Mouse (Mus musculus): ENCODE data around the gene Clic4. TPM values are rescaled to one million over a fixed set of nuclear protein-coding genes. Genes with fewer than 3 reads are reported as not detected.
"Not testable (repeated sequence)": the region's sequence is repeated elsewhere in the genome, so short reads cannot be mapped to it uniquely, and the experiment has no call there.

Gene Clic4
- polyA plus RNA-seq, 1 experiment from 2014 or later, result 56.1 TPM

DNA sequence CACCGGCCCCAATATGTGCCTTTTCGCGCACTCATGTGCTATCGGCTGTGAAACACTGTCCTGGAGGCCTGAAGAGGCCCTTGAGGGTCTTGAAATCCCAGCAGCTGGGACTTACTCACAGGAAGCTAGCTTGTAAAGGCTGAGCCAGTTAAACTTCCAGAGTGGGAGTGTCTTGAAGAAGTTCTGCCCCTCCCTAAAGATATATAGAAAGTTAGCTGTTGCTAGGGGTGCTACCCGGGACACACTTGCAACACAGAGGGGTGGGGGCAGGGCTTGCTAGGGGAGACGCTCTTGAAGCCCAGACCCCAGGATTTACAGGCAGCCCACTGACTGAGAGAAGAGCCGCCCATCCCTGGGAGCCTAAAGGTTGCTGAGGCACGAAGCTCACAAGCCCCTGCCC lies 12.8 kb upstream of the Clic4 start:
- 63% methylated on average over 8 of the region's 8 CpGs for WGBS
- Histone ChIP-seq H3K9me3 (ENCODE audit: control insufficient read depth, low read length) (no peaks in the 10 kb centered on the region), H3K36me3 (ENCODE audit: control insufficient read depth, insufficient read depth, low read length) (no peaks in the 10 kb centered on the region), H3K4me3 (ENCODE audit: low read length) (no peak overlapping the region), H3K4me1 (ENCODE audit: control insufficient read depth, insufficient read depth, low read depth, low read length) (no peaks in the 10 kb centered on the region; the same call in 1 of the 2 replicates), H3K27me3 (replicated peaks; ENCODE audit: control insufficient read depth, insufficient read depth, low read length) (no peaks in the 10 kb centered on the region), H3K27ac (ENCODE audit: low read depth, low read length) (no peak overlapping the region), H3K4me2 (ENCODE audit: low read length) (no peak overlapping the region), H3K9ac (ENCODE audit: low read depth, low read length) (no peak overlapping the region)
- ATAC-seq, result no peak

DNA sequence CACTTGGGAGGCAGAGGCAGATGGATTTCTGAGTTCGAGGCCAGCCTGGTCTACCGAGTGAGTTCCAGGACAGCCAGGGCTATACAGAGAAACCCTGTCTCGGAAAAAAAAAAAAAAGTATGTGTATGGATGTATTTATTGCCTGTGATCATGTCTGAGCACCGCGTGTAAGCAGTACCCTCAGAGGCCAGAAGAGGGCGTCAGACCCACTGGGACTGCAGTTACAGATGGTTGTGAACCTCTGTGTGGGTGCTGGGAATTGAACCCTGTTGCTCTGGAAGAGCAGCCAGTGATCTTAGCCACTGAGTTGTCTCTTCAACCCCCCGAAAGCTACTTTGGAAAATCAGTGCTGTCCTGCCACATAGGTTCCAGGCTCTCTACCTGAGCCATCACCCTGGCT lies 11.3 kb upstream of the Clic4 start:
- ATAC-seq, result no peak
- 89% methylated on average over 7 of the region's 7 CpGs for WGBS
- H3K9ac ChIP-seq (ENCODE audit: low read depth, low read length), result no peak overlapping the region
- no peak overlapping the region for H3K4me3 ChIP-seq (ENCODE audit: low read length)
- H3K27ac ChIP-seq (ENCODE audit: low read depth, low read length), result no peak overlapping the region
- H3K27me3 ChIP-seq (replicated peaks; ENCODE audit: control insufficient read depth, insufficient read depth, low read length), result no peaks in the 10 kb centered on the region
- no peaks in the 10 kb centered on the region; the same call in 1 of the 2 replicates for H3K4me1 ChIP-seq (ENCODE audit: control insufficient read depth, insufficient read depth, low read depth, low read length)
- no peaks in the 10 kb centered on the region for H3K9me3 ChIP-seq (ENCODE audit: control insufficient read depth, low read length)
- no peak overlapping the region for H3K4me2 ChIP-seq (ENCODE audit: low read length)
- H3K36me3 ChIP-seq (ENCODE audit: control insufficient read depth, insufficient read depth, low read length), result no peaks in the 10 kb centered on the region

DNA sequence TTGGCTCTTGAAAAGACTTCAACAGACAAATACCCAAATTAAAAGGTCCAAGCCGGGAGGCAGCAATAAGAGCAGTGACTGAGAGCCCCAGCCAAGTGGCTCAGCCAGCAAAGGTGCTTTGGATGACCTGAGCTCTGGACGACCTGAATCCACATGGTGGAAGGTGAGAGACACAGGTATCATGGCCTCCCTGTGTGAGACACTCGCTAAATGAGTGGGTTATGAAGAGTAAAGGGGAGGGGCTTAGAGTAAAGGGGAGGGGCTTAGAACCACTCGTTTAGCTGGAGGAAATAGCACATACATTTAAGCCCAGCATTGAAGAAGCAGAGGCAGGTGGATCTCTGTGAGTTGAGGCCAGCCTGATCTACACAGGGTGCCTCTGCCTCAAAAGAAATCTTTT lies 10.8 kb upstream of the Clic4 start:
- H3K27ac ChIP-seq (ENCODE audit: low read depth, low read length), result no peak overlapping the region
- no peak overlapping the region for H3K4me2 ChIP-seq (ENCODE audit: low read length)
- no peak overlapping the region for H3K4me3 ChIP-seq (ENCODE audit: low read length)
- ATAC-seq, result no peak
- 73% methylated on average over 4 of the region's 4 CpGs for WGBS
- no peaks in the 10 kb centered on the region for H3K36me3 ChIP-seq (ENCODE audit: control insufficient read depth, insufficient read depth, low read length)
- H3K4me1 ChIP-seq (ENCODE audit: control insufficient read depth, insufficient read depth, low read depth, low read length), result no peaks in the 10 kb centered on the region; the same call in 1 of the 2 replicates
- no peaks in the 10 kb centered on the region for H3K9me3 ChIP-seq (ENCODE audit: control insufficient read depth, low read length)
- H3K9ac ChIP-seq (ENCODE audit: low read depth, low read length), result no peak overlapping the region
- H3K27me3 ChIP-seq (replicated peaks; ENCODE audit: control insufficient read depth, insufficient read depth, low read length), result no peaks in the 10 kb centered on the region

DNA sequence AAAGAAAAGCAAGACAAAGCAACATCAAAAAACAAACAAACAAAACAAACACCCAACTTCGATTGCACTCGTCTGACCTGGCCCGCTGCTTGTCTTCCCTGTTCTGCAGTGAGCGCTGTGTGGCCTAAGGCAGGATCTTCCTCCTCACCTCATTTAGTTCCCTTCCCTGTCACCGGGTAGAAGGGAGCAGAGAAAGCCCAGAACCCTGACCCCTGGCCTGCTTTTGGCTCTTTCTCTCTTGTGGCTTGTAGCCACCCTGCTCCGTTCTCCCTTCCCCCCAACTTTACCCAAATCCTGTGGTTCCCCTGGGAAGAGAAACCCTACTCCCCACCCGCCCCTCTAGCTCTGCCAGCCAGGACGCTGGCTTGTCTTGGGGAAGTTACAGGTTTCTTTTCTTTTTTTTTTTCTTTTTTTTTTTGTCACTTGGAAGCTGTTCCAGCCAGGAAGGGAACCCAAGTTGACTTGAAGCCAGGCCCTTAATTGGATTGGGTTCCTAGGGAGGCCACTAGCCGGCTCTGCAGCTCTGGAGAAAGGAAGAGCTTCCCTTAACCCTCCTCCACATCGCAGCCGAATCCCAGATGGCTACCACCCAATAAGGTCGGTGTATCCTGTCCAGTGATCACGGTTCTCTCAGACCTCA lies 10.2 kb upstream of the Clic4 start:
- Histone ChIP-seq H3K27me3 (replicated peaks; ENCODE audit: control insufficient read depth, insufficient read depth, low read length) (no peaks in the 10 kb centered on the region), H3K9me3 (ENCODE audit: control insufficient read depth, low read length) (no peaks in the 10 kb centered on the region), H3K9ac (ENCODE audit: low read depth, low read length) (no peak overlapping the region), H3K4me2 (ENCODE audit: low read length) (no peak overlapping the region), H3K27ac (ENCODE audit: low read depth, low read length) (no peak overlapping the region), H3K36me3 (ENCODE audit: control insufficient read depth, insufficient read depth, low read length) (no peaks in the 10 kb centered on the region), H3K4me1 (ENCODE audit: control insufficient read depth, insufficient read depth, low read depth, low read length) (no peaks in the 10 kb centered on the region; the same call in 1 of the 2 replicates), H3K4me3 (ENCODE audit: low read length) (no peak overlapping the region)
- ATAC-seq, result no peak
- 66% methylated on average over 13 of the region's 13 CpGs for WGBS

DNA sequence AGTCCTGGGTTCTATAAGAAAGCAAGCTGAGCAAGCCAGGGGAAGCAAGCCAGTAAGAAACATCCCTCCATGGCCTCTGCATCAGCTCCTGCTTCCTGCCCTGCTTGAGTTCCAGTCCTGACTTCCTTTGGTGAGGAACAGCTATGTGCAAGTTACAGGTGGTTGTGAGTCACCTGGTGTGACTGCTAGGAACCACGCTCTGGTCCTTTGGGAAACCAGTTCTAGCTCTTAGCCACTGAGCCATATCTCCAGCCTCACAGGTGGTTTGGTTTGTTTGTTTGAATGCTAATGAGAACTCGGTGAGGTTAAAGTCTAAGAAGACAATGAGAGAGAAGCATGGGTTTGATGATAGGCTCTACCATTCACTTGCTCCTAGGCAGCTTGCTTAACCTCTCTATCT lies 7.4 kb upstream of the Clic4 start:
- H3K9me3 ChIP-seq (ENCODE audit: control insufficient read depth, low read length); H3K4me3 ChIP-seq (ENCODE audit: low read length); H3K4me1 ChIP-seq (ENCODE audit: control insufficient read depth, insufficient read depth, low read depth, low read length); H3K27ac ChIP-seq (ENCODE audit: low read depth, low read length); ATAC-seq; H3K9ac ChIP-seq (ENCODE audit: low read depth, low read length); H3K27me3 ChIP-seq (replicated peaks; ENCODE audit: control insufficient read depth, insufficient read depth, low read length); H3K36me3 ChIP-seq (ENCODE audit: control insufficient read depth, insufficient read depth, low read length); H3K4me2 ChIP-seq (ENCODE audit: low read length): not testable (repeated sequence)
- WGBS, result 76% methylated on average over 2 of the region's 2 CpGs

DNA sequence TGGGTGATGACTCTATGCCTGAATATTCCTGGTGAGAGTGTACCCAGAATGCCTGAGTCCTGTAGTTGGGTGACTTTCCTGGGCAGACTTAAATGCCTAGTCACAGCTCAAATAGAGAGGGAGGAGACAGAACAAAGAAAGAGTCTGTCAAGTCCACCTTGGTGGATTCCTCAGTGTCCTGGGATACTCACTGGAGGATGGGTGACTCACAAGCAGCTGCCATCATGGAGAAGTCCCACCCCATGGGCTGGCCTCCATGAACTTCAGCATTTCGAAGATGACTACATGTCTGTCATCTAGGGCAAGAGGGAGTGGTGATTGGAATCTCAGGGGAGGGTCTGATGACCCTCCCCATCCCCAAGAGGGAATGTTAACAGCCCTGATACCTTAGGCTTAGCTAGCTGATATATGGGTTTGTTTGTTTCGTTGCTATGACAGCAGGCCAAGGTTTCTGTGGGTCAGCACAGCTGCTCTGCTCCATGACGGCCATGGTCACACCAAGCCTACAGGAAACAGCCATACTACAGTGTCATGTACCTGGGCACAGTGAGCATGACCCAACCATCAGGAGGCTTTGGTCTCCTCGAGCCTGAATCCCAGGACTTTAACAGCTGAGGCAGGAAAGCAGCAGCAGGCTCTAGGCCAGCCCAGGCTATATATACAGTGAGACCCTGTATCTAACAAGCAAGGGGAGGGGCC lies 4.2 kb upstream of the Clic4 start:
- no peaks in the 10 kb centered on the region; the same call in 1 of the 2 replicates for H3K27me3 ChIP-seq (replicated peaks; ENCODE audit: control insufficient read depth, insufficient read depth, low read length)
- no peak overlapping the region for H3K4me2 ChIP-seq (ENCODE audit: low read length)
- WGBS, result 60% methylated on average over 4 of the region's 4 CpGs
- H3K9ac ChIP-seq (ENCODE audit: low read depth, low read length), result no peak overlapping the region
- no peak overlapping the region for H3K4me3 ChIP-seq (ENCODE audit: low read length)
- ATAC-seq, result no peak
- H3K27ac ChIP-seq (ENCODE audit: low read depth, low read length), result no peak overlapping the region
- H3K4me1 ChIP-seq (ENCODE audit: control insufficient read depth, insufficient read depth, low read depth, low read length), result peaks cover 3% of the 10 kb centered on the region
- H3K9me3 ChIP-seq (ENCODE audit: control insufficient read depth, low read length), result no peaks in the 10 kb centered on the region
- H3K36me3 ChIP-seq (ENCODE audit: control insufficient read depth, insufficient read depth, low read length), result no peaks in the 10 kb centered on the region

DNA sequence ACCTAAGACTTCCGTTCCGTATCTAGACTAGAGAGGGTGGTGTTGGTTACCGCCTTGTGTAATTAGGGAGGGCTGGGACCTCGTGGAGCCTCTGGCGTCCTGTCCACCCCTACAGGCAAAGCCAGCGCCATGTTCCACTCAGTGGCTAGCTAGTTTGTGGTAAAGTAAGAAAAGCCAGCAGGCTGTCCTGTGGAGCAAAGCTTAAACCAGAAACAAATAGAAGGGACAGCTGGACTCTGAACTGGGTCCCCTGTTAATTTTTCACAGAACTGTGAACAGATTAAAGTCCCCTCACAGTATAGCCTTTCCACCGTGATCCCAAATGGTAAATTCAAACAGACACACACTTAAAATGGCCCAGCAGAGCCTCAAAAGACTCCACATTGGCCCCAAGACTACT lies 2.1 kb upstream of the Clic4 start:
- Histone ChIP-seq H3K4me1 (ENCODE audit: control insufficient read depth, insufficient read depth, low read depth, low read length) (peaks cover 15% of the 10 kb centered on the region), H3K27ac (ENCODE audit: low read depth, low read length) (no peak overlapping the region), H3K4me3 (ENCODE audit: low read length) (no peak overlapping the region), H3K9ac (ENCODE audit: low read depth, low read length) (no peak overlapping the region), H3K9me3 (ENCODE audit: control insufficient read depth, low read length) (no peaks in the 10 kb centered on the region), H3K27me3 (replicated peaks; ENCODE audit: control insufficient read depth, insufficient read depth, low read length) (no peaks in the 10 kb centered on the region; the same call in 1 of the 2 replicates), H3K36me3 (ENCODE audit: control insufficient read depth, insufficient read depth, low read length) (no peaks in the 10 kb centered on the region), H3K4me2 (ENCODE audit: low read length) (no peak overlapping the region)
- WGBS, result 78% methylated on average over 7 of the region's 7 CpGs
- ATAC-seq, result no peak

DNA sequence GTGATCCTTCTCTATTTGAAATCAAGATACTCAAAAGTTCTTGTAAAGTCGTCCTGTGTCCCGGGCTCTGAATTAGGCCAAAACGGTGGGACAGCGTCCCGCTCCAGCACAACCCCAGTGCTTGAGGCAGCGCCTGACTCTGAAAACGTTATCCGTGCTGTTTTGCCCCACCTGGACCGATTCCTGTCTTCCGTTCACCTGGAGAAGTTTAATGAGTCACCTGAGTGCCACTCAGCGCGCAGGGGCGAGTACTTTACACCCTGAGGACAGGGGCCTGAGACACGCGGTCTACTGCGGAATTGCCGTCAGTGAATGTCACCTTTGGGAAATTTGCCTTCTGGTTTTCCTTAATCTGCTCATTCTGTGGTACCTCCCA lies 681 bp upstream of the Clic4 start:
- peak overlapping the region; percentile 71 for H3K4me2 ChIP-seq (ENCODE audit: low read length)
- H3K9ac ChIP-seq (ENCODE audit: low read depth, low read length), result peak overlapping the region; percentile 46
- H3K27ac ChIP-seq (ENCODE audit: low read depth, low read length), result no peak overlapping the region
- WGBS, result 5% methylated on average over 17 of the region's 17 CpGs
- H3K4me3 ChIP-seq (ENCODE audit: low read length), result peak overlapping the region; percentile 55
- no peaks in the 10 kb centered on the region for H3K36me3 ChIP-seq (ENCODE audit: control insufficient read depth, insufficient read depth, low read length)
- peaks cover 15% of the 10 kb centered on the region for H3K4me1 ChIP-seq (ENCODE audit: control insufficient read depth, insufficient read depth, low read depth, low read length)
- no peak for ATAC-seq
- no peaks in the 10 kb centered on the region; the same call in 1 of the 2 replicates for H3K27me3 ChIP-seq (replicated peaks; ENCODE audit: control insufficient read depth, insufficient read depth, low read length)
- H3K9me3 ChIP-seq (ENCODE audit: control insufficient read depth, low read length), result no peaks in the 10 kb centered on the region

DNA sequence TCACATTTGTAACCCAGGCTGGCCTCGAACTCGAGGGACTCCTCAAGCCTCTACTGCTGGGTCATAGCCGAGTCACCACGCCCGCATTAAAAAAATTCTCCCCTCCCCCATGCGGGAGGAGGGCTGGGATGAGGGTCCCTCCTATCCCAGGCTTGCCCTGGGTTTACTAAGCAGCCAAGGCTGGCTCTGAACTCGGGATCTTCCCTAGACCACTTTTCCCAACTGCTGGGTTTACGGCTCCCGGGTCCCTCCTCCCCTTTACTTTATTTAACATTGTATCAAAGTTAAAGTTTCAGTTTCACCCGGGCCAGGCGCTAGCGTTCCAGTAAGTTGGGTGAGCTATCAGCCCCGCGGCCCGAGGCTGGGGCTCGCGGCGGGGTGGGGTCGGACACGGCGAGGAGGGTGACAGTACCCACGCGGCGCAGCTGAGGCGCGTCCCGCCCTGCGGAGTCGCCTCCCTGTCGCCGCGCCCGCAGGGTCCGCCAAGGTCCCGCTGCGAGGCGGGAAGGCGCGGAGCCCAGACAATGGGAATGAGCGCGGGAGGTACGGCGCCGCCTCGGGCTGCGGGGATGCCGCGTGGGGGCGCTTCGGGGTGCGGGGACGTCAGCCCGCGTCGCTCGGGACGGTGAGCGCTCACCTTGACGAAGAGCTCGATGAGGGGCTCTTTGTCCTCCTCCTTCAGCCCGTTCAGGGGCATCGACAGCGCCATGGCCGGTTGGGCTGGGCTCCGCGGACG lies 565 bp downstream of the Clic4 start:
- no peaks in the 10 kb centered on the region; the same call in 1 of the 2 replicates for H3K27me3 ChIP-seq (replicated peaks; ENCODE audit: control insufficient read depth, insufficient read depth, low read length)
- peaks cover 23% of the 10 kb centered on the region for H3K4me1 ChIP-seq (ENCODE audit: control insufficient read depth, insufficient read depth, low read depth, low read length)
- peak; percentile 65 for ATAC-seq
- H3K4me2 ChIP-seq (ENCODE audit: low read length), result peak overlapping the region; percentile 71
- H3K9me3 ChIP-seq (ENCODE audit: control insufficient read depth, low read length), result no peaks in the 10 kb centered on the region
- H3K27ac ChIP-seq (ENCODE audit: low read depth, low read length), result peak overlapping the region; percentile 88
- WGBS, result under 1% methylated on average over 58 of the region's 67 CpGs
- H3K4me3 ChIP-seq (ENCODE audit: low read length), result peak overlapping the region; percentile 55
- H3K9ac ChIP-seq (ENCODE audit: low read depth, low read length), result peak overlapping the region; percentile 83
- H3K36me3 ChIP-seq (ENCODE audit: control insufficient read depth, insufficient read depth, low read length), result no peaks in the 10 kb centered on the region

Measured in hindbrain, embryonic 16.5 days (tissue).